Mouse (Mus musculus) limb, embryonic 14.5 days (tissue): ENCODE results near the gene Cldn5. TPM values are rescaled to one million over a fixed set of nuclear protein-coding genes. Genes with fewer than 3 reads are reported as not detected.

ENCODE experiments used
- ATAC-seq: fragments of 200-750 bp; cut with Nextera tagmentation; 2 replicates; pipeline ENCODE4 v1.8.0; 2017; ENCODE audit warnings: low read depth, moderate number of reproducible peaks, moderate TSS enrichment; ENCODE audit not compliant: low FRiP score
- DNase-seq: peaks from one replicate; pipeline ENCODE4 v3.0.0-alpha.2; 2015; ENCODE audit warnings: low spot score
- H3K27ac ChIP-seq: fragments of 300-500 bp; sonication (generic); replicated peaks from 2 replicates; pipeline ENCODE4 v1.5.1; 2014; ENCODE audit warnings: low read depth, mild to moderate bottlenecking, low read length, moderate library complexity, mixed read lengths
- H3K27me3 ChIP-seq: fragments of 300-500 bp; sonication (generic); 2 replicates; pipeline ENCODE4 v1.6.1; 2014; ENCODE audit warnings: low read length, mixed read lengths; ENCODE audit not compliant: control insufficient read depth, insufficient read depth
- H3K36me3 ChIP-seq: fragments of 300-500 bp; sonication (generic); 2 replicates; pipeline ENCODE4 v1.6.1; 2014; ENCODE audit warnings: mild to moderate bottlenecking, low read length, moderate library complexity, mixed read lengths; ENCODE audit not compliant: control insufficient read depth, insufficient read depth
- H3K4me1 ChIP-seq: fragments of 300-500 bp; sonication (generic); 2 replicates; pipeline ENCODE4 v1.6.1; 2014; ENCODE audit warnings: antibody characterized with exemption, low read length, mixed read lengths; ENCODE audit not compliant: control insufficient read depth, insufficient read depth
- H3K4me2 ChIP-seq: fragments of 300-500 bp; sonication (generic); replicated peaks from 2 replicates; pipeline ENCODE4 v1.6.1; 2014; ENCODE audit warnings: low read depth, mild to moderate bottlenecking, low read length, moderate library complexity; ENCODE audit not compliant: severe bottlenecking
- H3K4me3 ChIP-seq: fragments of 300-500 bp; sonication (generic); replicated peaks from 2 replicates; pipeline ENCODE4 v1.5.1; 2014; ENCODE audit warnings: low read length
- H3K9ac ChIP-seq: fragments of 300-500 bp; sonication (generic); 2 replicates; pipeline ENCODE4 v1.6.1; 2014; ENCODE audit warnings: mild to moderate bottlenecking, low read depth, low read length, moderate library complexity; ENCODE audit not compliant: severe bottlenecking
- H3K9me3 ChIP-seq: fragments of 300-500 bp; sonication (generic); 2 replicates; pipeline ENCODE4 v1.6.1; 2016; ENCODE audit warnings: low read length; ENCODE audit not compliant: control insufficient read depth
- POLR2A ChIP-seq: fragments of 200-500 bp; IDR thresholded peaks from 2 replicates; pipeline ENCODE4 v1.8.0; 2012; ENCODE audit warnings: inconsistent platforms, mild to moderate bottlenecking, moderate library complexity, borderline replicate concordance; ENCODE audit not compliant: insufficient read depth, insufficient read length; ENCODE audit errors: extremely low read depth
- WGBS: fragments of 180-500 bp; shearing (Covaris S2); extraction: QIAGEN DNeasy Blood & Tissue Kit; methylation state at CpG from one replicate; pipeline ENCODE4 v1.1.7; 2014; 5-methylcytosine and 5-hydroxymethylcytosine counted together
- polyA plus RNA-seq, 2 experiments: library from polyadenylated mRNA; depleted of rRNA in 1 of 2; stranded (reverse) in 1 of 2; unstranded in 1 of 2; fragments of >200 nt; fragmentation: Nextera tagmentation in 1 of 2; extraction: Ambion mirVana in 1 of 2; gene quantifications; 2 replicates each; pipeline versions ENCODE4 v1.2.1 to v1.2.3; 2012 to 2014

Gene Cldn5
- polyA plus RNA-seq, 2 experiments = 26.1 to 33.6 TPM

- H3K4me3 ChIP-seq = peak overlapping the region; percentile 42
- DNase-seq = peak; percentile 2
- H3K4me2 ChIP-seq = peak overlapping the region; percentile 68
- peak; percentile 6; the same call in 1 of the 2 replicates for ATAC-seq
- peak overlapping the region; percentile 48 for H3K9ac ChIP-seq
- peaks cover 8% of the 10 kb centered on the region for H3K36me3 ChIP-seq
- no peaks in the 10 kb centered on the region for H3K9me3 ChIP-seq
- H3K27me3 ChIP-seq = peaks cover 40% of the 10 kb centered on the region
- no peak overlapping the region for H3K27ac ChIP-seq
- peaks cover 9% of the 10 kb centered on the region for H3K4me1 ChIP-seq
- no peak for TF ChIP-seq POLR2A
- WGBS = 3% methylated on average over 75 of the region's 80 CpGs
These were observed 744 bp downstream of the Cldn5 start for GRCm38 (mm10) chr16:18777101-18778080.

GRCm38 (mm10) chr16:18778461-18778860 lies 1.8 kb downstream of the Cldn5 start:
- Histone ChIP-seq H3K9ac (no peak overlapping the region), H3K27me3 (peaks cover 40% of the 10 kb centered on the region), H3K4me3 (peak overlapping the region; percentile 42; the same call in 1 of the 2 replicates), H3K36me3 (peaks cover 11% of the 10 kb centered on the region), H3K27ac (no peak overlapping the region), H3K9me3 (no peaks in the 10 kb centered on the region), H3K4me2 (no peak overlapping the region), H3K4me1 (peaks cover 9% of the 10 kb centered on the region)
- TF ChIP-seq POLR2A = no peak
- 78% methylated on average over 2 of the region's 2 CpGs for WGBS
- ATAC-seq (no peak), DNase-seq (no peak)

DNA sequence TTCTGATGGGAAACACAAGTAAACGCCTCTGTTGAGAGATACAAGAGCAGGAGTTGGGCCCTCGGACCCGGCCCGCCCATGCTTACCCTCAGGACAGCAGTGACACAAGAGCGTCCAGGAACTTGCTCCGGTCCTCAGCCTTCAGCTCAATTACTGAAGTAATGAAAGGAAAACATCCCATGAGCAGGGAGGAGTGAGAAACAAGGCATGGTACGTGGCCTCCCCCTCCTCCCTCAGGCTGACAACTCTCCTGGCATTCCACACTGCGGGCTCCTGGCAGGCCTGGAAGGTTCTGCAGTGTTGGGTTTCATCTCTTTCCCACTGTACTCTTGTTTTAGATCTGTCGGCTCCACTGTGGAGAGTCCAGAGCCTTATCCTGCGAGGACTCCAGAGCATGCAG lies 5.2 kb downstream of the Cldn5 start:
- Histone ChIP-seq H3K27me3 (peaks cover 27% of the 10 kb centered on the region), H3K9me3 (no peaks in the 10 kb centered on the region), H3K4me1 (peaks cover 9% of the 10 kb centered on the region), H3K9ac (no peak overlapping the region), H3K4me3 (no peak overlapping the region), H3K36me3 (peaks cover 37% of the 10 kb centered on the region), H3K4me2 (no peak overlapping the region), H3K27ac (no peak overlapping the region)
- 89% methylated on average over 10 of the region's 10 CpGs for WGBS
- no peak for ATAC-seq
- no peak for TF ChIP-seq POLR2A
- DNase-seq = no peak

- Histone ChIP-seq H3K4me2 (no peak overlapping the region), H3K4me1 (no peaks in the 10 kb centered on the region), H3K27ac (no peak overlapping the region), H3K9ac (no peak overlapping the region), H3K27me3 (no peaks in the 10 kb centered on the region), H3K4me3 (no peak overlapping the region), H3K9me3 (no peaks in the 10 kb centered on the region), H3K36me3 (peaks cover 55% of the 10 kb centered on the region)
- no peak for DNase-seq
- ATAC-seq = no peak
- 96% methylated on average over 7 of the region's 7 CpGs for WGBS
- TF ChIP-seq POLR2A = no peak
These were observed 8.4 kb downstream of the Cldn5 start for GRCm38 (mm10) chr16:18785025-18785424.

- no peaks in the 10 kb centered on the region for H3K9me3 ChIP-seq
- H3K27ac ChIP-seq = no peak overlapping the region
- ATAC-seq = no peak
- no peak overlapping the region for H3K4me3 ChIP-seq
- no peak overlapping the region for H3K9ac ChIP-seq
- WGBS = 89% methylated on average over 1 of the region's 1 CpGs
- no peak for TF ChIP-seq POLR2A
- H3K4me2 ChIP-seq = no peak overlapping the region
- H3K27me3 ChIP-seq = no peaks in the 10 kb centered on the region
- peaks cover 60% of the 10 kb centered on the region for H3K36me3 ChIP-seq
- H3K4me1 ChIP-seq = no peaks in the 10 kb centered on the region
- DNase-seq = no peak
These were observed 8.8 kb downstream of the Cldn5 start for GRCm38 (mm10) chr16:18785485-18785884.
